Mouse (Mus musculus) thymus, adult 2 months (tissue): ENCODE measurements around the gene Sdcbp2. TPM values are rescaled to one million over a fixed set of nuclear protein-coding genes. Genes with fewer than 3 reads are reported as not detected.

Experiments
- DNase-seq: peaks from one replicate; pipeline ENCODE4 v3.0.0; 2021
- H3K27ac ChIP-seq: fragments of 200-500 bp; 2 replicates; pipeline ENCODE4 v1.5.1; 2012; ENCODE audit warnings: low read length, control low read depth; ENCODE audit not compliant: control insufficient read depth, insufficient read depth
- H3K27me3 ChIP-seq: fragments of 200-500 bp; 2 replicates; pipeline ENCODE4 v1.6.1; 2012; ENCODE audit warnings: mild to moderate bottlenecking, low read length, moderate library complexity, mixed read lengths; ENCODE audit not compliant: control insufficient read depth, insufficient read depth
- H3K36me3 ChIP-seq: fragments of 200-500 bp; 2 replicates; pipeline ENCODE4 v1.6.1; 2012; ENCODE audit warnings: mild to moderate bottlenecking, low read length, moderate library complexity; ENCODE audit not compliant: control insufficient read depth, insufficient read depth
- H3K4me1 ChIP-seq: fragments of 200-500 bp; replicated peaks from 2 replicates; pipeline ENCODE4 v1.6.1; 2012; ENCODE audit warnings: low read length; ENCODE audit not compliant: control insufficient read depth, insufficient read depth
- H3K4me3 ChIP-seq: fragments of 200-500 bp; 2 replicates; pipeline ENCODE4 v1.5.1; 2012; ENCODE audit warnings: mild to moderate bottlenecking, low read length, control low read depth, moderate library complexity; ENCODE audit not compliant: control insufficient read depth, insufficient read depth
- CTCF ChIP-seq: fragments of 200-500 bp; IDR thresholded peaks from 2 replicates; pipeline ENCODE4 v1.5.1; 2012; ENCODE audit warnings: mild to moderate bottlenecking, control low read depth, low read length, moderate library complexity, borderline replicate concordance; ENCODE audit not compliant: control insufficient read depth, poor library complexity, insufficient read depth; ENCODE audit errors: extremely low read depth
- POLR2A ChIP-seq: fragments of 200-500 bp; IDR thresholded peaks from 2 replicates; pipeline ENCODE4 v1.6.1; 2012; ENCODE audit warnings: mild to moderate bottlenecking, low read length, control low read depth, moderate library complexity; ENCODE audit not compliant: control insufficient read depth, poor library complexity, insufficient read depth; ENCODE audit errors: extremely low read depth
- WGBS: fragments of 180-500 bp; shearing (Covaris S2); methylation state at CpG from one replicate; pipeline ENCODE4 v1.1.7; 2018; 5-methylcytosine and 5-hydroxymethylcytosine counted together
- polyA plus RNA-seq: library from polyadenylated mRNA; depleted of rRNA; stranded (reverse); fragments of >200 nt; gene quantifications from 2 replicates; pipeline ENCODE4 v1.2.3, GENCODE M21; 2012

The Sdcbp2 gene
- polyA plus RNA-seq, 1 experiment, result 4.6 TPM

- H3K36me3 ChIP-seq, result peaks cover 24% of the 10 kb centered on the region
- H3K27me3 ChIP-seq, result no peaks in the 10 kb centered on the region
- no peak for DNase-seq
- 90% methylated on average over 6 of the region's 6 CpGs for WGBS
- no peak for TF ChIP-seq CTCF
- no peak for TF ChIP-seq POLR2A
- no peak overlapping the region for H3K4me3 ChIP-seq
- H3K4me1 ChIP-seq, result peaks cover 3% of the 10 kb centered on the region
- no peak overlapping the region for H3K27ac ChIP-seq
These were observed 5.6 kb upstream of the Sdcbp2 start for GRCm38 (mm10) chr2:151566856-151567255.

- TF ChIP-seq POLR2A (no peak), CTCF (no peak)
- 85% methylated on average over 2 of the region's 2 CpGs for WGBS
- Histone ChIP-seq H3K4me1 (no peaks in the 10 kb centered on the region), H3K27me3 (no peaks in the 10 kb centered on the region), H3K27ac (no peak overlapping the region), H3K36me3 (peaks cover 2% of the 10 kb centered on the region), H3K4me3 (no peak overlapping the region)
- no peak for DNase-seq
These were observed 3.0 kb upstream of the Sdcbp2 start for GRCm38 (mm10) chr2:151569452-151569851.

DNA sequence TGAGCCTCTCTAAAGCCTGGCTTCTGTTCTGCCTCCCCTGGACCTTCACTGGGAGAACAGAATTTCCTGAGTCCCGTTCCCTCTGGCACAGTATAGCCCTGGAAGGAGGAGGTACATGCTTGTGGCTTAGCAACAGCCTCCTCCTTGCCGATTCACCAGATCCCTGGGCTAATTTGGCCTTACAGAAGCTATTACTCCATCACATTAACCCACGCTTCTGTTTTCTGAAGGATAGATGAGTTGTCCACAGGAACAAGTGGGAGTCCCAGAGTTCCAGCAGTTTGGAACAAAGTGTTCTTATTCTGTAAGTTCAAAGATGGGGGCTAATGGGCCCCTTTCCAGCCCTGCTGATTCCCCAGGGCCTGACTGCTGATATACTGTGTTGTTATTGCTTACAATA, 1.2 kb downstream of the Sdcbp2 start:
- Histone ChIP-seq H3K27ac (no peak overlapping the region), H3K36me3 (no peaks in the 10 kb centered on the region), H3K4me1 (peaks cover 6% of the 10 kb centered on the region), H3K27me3 (no peaks in the 10 kb centered on the region), H3K4me3 (no peak overlapping the region)
- DNase-seq, result no peak
- TF ChIP-seq CTCF (no peak), POLR2A (no peak)
- WGBS, result 89% methylated on average over 3 of the region's 3 CpGs

GRCm38 (mm10) chr2:151574607-151575006, 2.2 kb downstream of the Sdcbp2 start:
- no peak for DNase-seq
- no peaks in the 10 kb centered on the region for H3K27me3 ChIP-seq
- peaks cover 6% of the 10 kb centered on the region for H3K4me1 ChIP-seq
- H3K36me3 ChIP-seq, result no peaks in the 10 kb centered on the region
- 82% methylated on average over 5 of the region's 5 CpGs for WGBS
- no peak overlapping the region for H3K4me3 ChIP-seq
- TF ChIP-seq POLR2A (no peak), CTCF (no peak)
- no peak overlapping the region for H3K27ac ChIP-seq

DNA sequence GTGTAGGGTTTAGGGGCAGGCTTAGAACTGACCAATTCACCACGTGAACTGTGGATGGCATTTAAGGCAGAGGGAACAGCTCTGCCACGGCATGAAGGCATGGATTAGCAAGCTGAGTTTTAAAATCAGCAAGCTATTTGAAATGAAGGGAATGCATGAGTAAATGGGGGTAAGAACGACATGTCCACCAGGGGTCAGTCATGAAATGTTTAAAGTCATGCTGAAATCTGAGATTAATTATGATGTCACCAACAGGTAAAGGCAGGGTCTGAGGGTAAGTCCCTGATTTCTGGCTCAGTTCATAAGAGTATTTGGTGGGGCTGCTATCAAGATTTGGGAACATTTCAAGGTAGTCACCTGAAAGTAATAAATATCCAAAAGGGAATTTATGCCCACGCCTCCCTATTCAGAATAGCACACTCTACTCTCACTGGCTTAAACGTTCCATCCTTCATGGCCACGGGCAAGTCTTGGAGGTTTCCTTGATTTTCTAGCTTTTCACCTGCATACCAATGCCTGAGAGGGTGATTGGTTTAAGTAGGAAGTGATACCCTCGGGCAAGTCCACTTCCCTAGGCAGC, 2.8 kb downstream of the Sdcbp2 start:
- Histone ChIP-seq H3K4me3 (peak overlapping the region; percentile 83), H3K27me3 (no peaks in the 10 kb centered on the region), H3K27ac (no peak overlapping the region), H3K4me1 (peaks cover 6% of the 10 kb centered on the region), H3K36me3 (no peaks in the 10 kb centered on the region)
- no peak for DNase-seq
- WGBS, result 26% methylated on average over 7 of the region's 7 CpGs
- TF ChIP-seq CTCF, result no peak
- TF ChIP-seq POLR2A, result no peak

- peak overlapping the region; percentile 18; the same call in 1 of the 2 replicates for H3K27ac ChIP-seq
- 2% methylated on average over 38 of the region's 38 CpGs for WGBS
- H3K4me3 ChIP-seq, result peak overlapping the region; percentile 83
- H3K36me3 ChIP-seq, result no peaks in the 10 kb centered on the region
- TF ChIP-seq POLR2A (no peak; the same call in 1 of the 2 replicates), CTCF (no peak; the same call in 1 of the 2 replicates)
- H3K27me3 ChIP-seq, result no peaks in the 10 kb centered on the region
- DNase-seq, result peak; percentile 56
- peaks cover 6% of the 10 kb centered on the region for H3K4me1 ChIP-seq
These were observed 3.4 kb downstream of the Sdcbp2 start for GRCm38 (mm10) chr2:151575699-151576389.

DNA sequence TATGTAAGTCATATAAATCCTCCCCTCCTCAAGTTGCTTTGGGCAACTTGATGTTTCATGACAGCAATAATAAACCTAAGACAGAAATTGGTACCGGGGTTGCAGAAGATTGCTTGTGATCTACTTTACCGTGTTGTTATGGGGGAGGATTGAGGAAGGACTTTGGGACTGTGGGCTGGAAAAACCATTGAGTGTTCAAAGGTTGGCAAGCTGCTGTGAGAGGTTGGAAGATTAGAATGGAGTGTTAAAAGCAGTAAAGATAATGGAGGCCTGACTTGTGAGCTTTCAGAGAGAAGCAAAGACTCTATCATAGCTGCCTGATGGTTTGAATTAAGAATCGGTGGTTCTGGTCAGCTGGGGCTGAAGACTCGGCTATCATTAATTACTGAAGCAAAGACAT, 6.8 kb downstream of the Sdcbp2 start:
- TF ChIP-seq CTCF, result no peak
- TF ChIP-seq POLR2A, result no peak
- H3K36me3 ChIP-seq, result no peaks in the 10 kb centered on the region
- no peak for DNase-seq
- 90% methylated on average over 4 of the region's 4 CpGs for WGBS
- no peaks in the 10 kb centered on the region for H3K27me3 ChIP-seq
- H3K4me1 ChIP-seq, result peaks cover 6% of the 10 kb centered on the region
- no peak overlapping the region for H3K4me3 ChIP-seq
- H3K27ac ChIP-seq, result no peak overlapping the region

DNA sequence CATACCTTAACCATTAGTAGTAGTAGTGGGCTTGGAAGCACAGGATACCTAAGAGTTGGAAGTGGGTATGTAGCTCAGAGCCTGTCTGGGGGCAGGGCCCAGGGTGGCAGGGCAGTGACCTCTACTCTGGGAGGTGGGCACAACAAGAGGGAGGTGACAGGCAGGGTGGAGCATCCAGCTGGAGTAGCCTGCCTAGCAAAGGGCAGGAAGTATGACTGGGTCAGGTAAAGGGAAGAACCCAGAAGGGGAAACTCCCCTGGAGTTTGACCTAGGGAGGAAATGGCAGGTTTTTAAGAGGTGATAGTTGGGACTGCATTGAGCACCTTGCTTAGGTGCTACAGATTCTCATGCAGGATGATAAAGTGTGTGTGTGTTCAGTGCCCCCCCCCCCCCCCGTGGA, 8.5 kb downstream of the Sdcbp2 start:
- H3K27ac ChIP-seq, result no peak overlapping the region
- TF ChIP-seq CTCF (no peak), POLR2A (no peak)
- 50% methylated on average over 1 of the region's 1 CpGs for WGBS
- H3K4me3 ChIP-seq, result no peak overlapping the region
- no peak for DNase-seq
- H3K27me3 ChIP-seq, result no peaks in the 10 kb centered on the region
- no peaks in the 10 kb centered on the region for H3K36me3 ChIP-seq
- no peaks in the 10 kb centered on the region for H3K4me1 ChIP-seq
